Mouse (Mus musculus) bone marrow, adult 2 months (tissue): Measurements from ENCODE around the gene Ndufb6. TPM values are rescaled to one million over a fixed set of nuclear protein-coding genes. Genes with fewer than 3 reads are reported as not detected.

Experiments used
- H3K27ac ChIP-seq: fragments of 200-500 bp; 2 replicates; pipeline ENCODE4 v1.5.1; 2012; ENCODE audit warnings: low read depth, mild to moderate bottlenecking, control low read depth, inconsistent platforms, low read length; ENCODE audit not compliant: control insufficient read depth, poor library complexity, insufficient read depth
- H3K4me1 ChIP-seq: fragments of 200-500 bp; 2 replicates; pipeline ENCODE4 v1.6.1; 2011; ENCODE audit warnings: low read length; ENCODE audit not compliant: control insufficient read depth, insufficient read depth
- H3K4me3 ChIP-seq: fragments of 200-500 bp; replicated peaks from 2 replicates; pipeline ENCODE3; 2011; ENCODE audit warnings: mild to moderate bottlenecking, low read depth, low read length, control low read depth; ENCODE audit not compliant: control insufficient read depth
- CTCF ChIP-seq: fragments of 200-500 bp; IDR thresholded peaks from 2 replicates; pipeline ENCODE4 v1.5.1; 2011; ENCODE audit warnings: low read length, control low read depth; ENCODE audit not compliant: control insufficient read depth, insufficient read depth
- POLR2A ChIP-seq: fragments of 200-500 bp; IDR thresholded peaks from 2 replicates; pipeline ENCODE4 v1.6.1; 2011; ENCODE audit warnings: low read depth, mild to moderate bottlenecking, control low read depth, low read length, borderline replicate concordance; ENCODE audit not compliant: control insufficient read depth
- WGBS: fragments of 180-500 bp; shearing (Covaris S2); methylation state at CpG from one replicate; pipeline ENCODE4 v1.1.7; 2018; 5-methylcytosine and 5-hydroxymethylcytosine counted together
- polyA plus RNA-seq: library from polyadenylated mRNA; stranded (reverse); fragments of >200 nt; gene quantifications from 2 replicates; pipeline ENCODE4 v1.2.4, GENCODE M21; 2011; ENCODE audit warnings: low replicate concordance; ENCODE audit not compliant: missing spikeins, insufficient read depth, insufficient read length

Ndufb6 gene
- polyA plus RNA-seq, 1 experiment: 44.1 TPM

DNA sequence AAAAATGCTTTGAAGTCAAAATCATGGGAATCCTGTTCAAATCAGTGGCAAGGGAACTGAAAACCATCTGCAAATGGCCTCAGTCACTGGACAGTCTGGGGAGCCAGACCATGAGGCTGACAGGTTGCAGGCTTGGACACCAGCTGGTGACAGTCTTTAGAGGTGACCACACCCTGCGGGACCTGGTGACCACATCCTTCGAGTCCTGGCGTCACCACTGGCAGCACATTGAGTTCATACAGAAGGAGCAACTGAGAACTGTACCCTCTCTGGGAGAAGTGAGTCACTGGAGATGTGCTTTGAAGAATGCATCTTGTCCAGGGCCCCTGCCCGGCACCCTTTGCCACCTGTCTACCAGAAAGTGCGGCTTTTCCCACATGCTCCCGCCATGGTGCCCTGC is 49.5 kb downstream of the Ndufb6 start:
- Histone ChIP-seq H3K27ac (no peak overlapping the region), H3K4me1 (no peaks in the 10 kb centered on the region; the same call in 1 of the 2 replicates), H3K4me3 (no peak overlapping the region)
- TF ChIP-seq CTCF (no peak), POLR2A (no peak)
- WGBS: 72% methylated on average over 6 of the region's 6 CpGs

- Histone ChIP-seq H3K4me3 (no peak overlapping the region), H3K27ac (no peak overlapping the region), H3K4me1 (no peaks in the 10 kb centered on the region)
- 90% methylated on average over 7 of the region's 7 CpGs for WGBS
- TF ChIP-seq CTCF: no peak
- no peak for TF ChIP-seq POLR2A
Observed at GRCm38 (mm10) chr4:40227886-40228285, 51.3 kb downstream of the Ndufb6 start.

GRCm38 (mm10) chr4:40227131-40227530 is 52.1 kb downstream of the Ndufb6 start:
- Histone ChIP-seq H3K4me3 (no peak overlapping the region), H3K4me1 (no peaks in the 10 kb centered on the region), H3K27ac (no peak overlapping the region)
- 89% methylated on average over 11 of the region's 11 CpGs for WGBS
- TF ChIP-seq CTCF: no peak

DNA sequence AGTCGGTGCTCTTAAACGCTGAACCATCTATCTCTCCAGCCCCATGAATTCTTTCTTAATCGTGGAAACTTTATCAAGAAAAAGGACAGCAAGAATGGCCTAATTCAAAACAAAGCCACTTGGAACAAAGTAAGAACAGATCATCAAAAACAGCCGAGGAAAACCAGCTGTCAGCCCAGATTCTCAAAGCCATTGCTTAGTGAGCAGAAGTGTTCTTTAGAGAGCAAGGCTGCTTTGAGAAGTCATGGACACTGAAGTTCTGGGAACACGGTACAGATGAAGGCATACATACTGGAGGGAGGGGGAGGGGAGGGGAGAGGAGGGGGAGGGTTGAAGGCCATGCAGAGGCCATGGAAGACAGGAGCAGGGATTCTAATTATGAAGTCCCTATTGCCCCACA is 53.1 kb downstream of the Ndufb6 start:
- Histone ChIP-seq H3K27ac (no peak overlapping the region), H3K4me1 (no peaks in the 10 kb centered on the region), H3K4me3 (no peak overlapping the region)
- WGBS: 84% methylated on average over 5 of the region's 5 CpGs
- TF ChIP-seq CTCF: no peak
- TF ChIP-seq POLR2A: no peak

- H3K27ac ChIP-seq: no peak overlapping the region
- WGBS: 83% methylated on average over 21 of the region's 21 CpGs
- TF ChIP-seq POLR2A (no peak), CTCF (no peak)
- no peaks in the 10 kb centered on the region for H3K4me1 ChIP-seq
- no peak overlapping the region for H3K4me3 ChIP-seq
Observed at GRCm38 (mm10) chr4:40221876-40222585, 57.2 kb downstream of the Ndufb6 start.

DNA sequence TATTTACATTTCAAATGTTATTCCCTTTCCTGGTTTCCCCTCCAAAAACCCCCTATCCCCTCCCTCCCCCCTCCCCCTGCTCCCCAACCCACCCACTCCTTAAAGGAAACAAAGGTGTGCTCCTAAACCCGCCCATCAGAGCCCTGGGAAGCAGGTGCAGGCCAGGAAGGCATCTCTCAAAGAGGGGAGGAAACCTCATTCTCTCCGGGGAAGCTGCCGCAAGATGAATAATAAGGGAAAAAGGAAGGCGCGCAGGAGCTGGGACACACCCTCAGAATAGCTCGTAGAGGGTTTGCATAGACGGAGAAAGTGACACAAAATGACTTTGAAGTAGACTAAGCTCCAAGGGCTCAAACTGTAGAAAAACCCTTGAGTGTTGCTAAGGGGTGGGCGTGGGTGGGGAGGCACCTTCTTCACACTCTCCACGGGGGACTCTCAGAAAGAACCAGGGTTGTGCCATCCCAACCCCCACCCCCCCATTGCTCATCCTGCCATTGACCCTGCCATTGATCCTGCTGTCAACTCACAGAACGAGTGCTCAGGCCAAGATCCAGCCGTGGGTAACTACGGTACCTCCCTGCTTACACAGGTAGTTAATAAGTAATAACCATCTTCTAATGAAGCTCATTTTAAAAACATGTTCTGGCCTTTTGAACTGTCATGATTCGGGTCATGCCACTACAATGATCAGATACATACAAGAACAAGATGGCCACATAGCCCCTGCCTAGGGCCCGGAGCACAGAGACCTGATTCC is 58.0 kb downstream of the Ndufb6 start:
- WGBS: 83% methylated on average over 14 of the region's 14 CpGs
- Histone ChIP-seq H3K27ac (no peak overlapping the region), H3K4me3 (no peak overlapping the region), H3K4me1 (no peaks in the 10 kb centered on the region)
- no peak for TF ChIP-seq CTCF
- no peak for TF ChIP-seq POLR2A

Other genes starting within 250 kb of the Ndufb6 start
- gene Aco1, start 136.3 kb downstream of the Ndufb6 start, polyA plus RNA-seq: 6.8 and 15.7 TPM in 2 replicates
- gene Ddx58, start 39.6 kb downstream of the Ndufb6 start, polyA plus RNA-seq: 11.1 and 17.6 TPM in 2 replicates
- gene Smim27, start 9.8 kb downstream of the Ndufb6 start, polyA plus RNA-seq: 12.2 and 13.7 TPM in 2 replicates
- gene Topors, start 9.6 kb downstream of the Ndufb6 start, polyA plus RNA-seq: 7.9 and 20.6 TPM in 2 replicates
- gene Tmem215, start 192.8 kb upstream of the Ndufb6 start, polyA plus RNA-seq: not detected in 2 replicates